Mouse (Mus musculus) monocyte, adult 2 months (primary cell): ENCODE data around the gene Psapl1.

Experiments used
- DNase-seq, 2 experiments: peaks; one replicate each; pipeline ENCODE4 v3.0.0; 2022; ENCODE audit warnings: low spot score in 2 of 2, low read depth in 1 of 2

Gene Psapl1

GRCm38 (mm10) chr5:36203916-36204315, at the start of gene Psapl1:
Psapl1 (plus strand) TSS chr5:36204021.
- DNase-seq, result no peak

DNA sequence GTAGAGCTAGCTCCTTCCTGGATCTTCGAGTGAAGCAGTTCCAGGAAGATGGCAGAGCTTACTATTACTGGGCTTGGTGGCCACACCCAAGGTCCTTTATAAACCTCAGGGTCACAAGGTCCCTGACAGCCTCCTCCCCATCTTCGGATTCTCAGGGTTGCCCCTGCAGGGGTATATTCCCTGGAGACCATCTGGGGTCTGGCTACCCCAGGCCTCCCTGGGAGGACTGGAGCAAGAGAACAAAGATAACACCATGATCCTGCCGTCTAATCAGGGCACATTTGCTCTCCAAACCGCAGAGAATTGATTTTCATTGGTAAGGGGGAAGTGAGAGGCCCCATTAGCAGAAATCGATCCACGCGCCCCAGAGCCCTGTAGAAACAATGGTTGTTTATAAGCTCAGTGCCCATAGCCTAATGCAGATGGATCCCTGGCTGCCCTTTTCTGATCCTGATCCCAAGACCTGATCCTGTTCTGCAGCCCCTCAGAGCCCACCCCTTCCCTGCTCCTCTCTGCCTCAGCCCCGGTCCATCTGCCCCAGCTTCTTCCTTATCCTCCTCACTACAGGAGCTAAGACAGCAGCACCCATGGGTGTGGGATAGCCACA, 48.8 kb upstream of the Psapl1 start:
- DNase-seq, result no peak

GRCm38 (mm10) chr5:36165424-36166302, 38.2 kb upstream of the Psapl1 start:
- no peak for DNase-seq

- DNase-seq, result no peak
Observed at GRCm38 (mm10) chr5:36166346-36167013, 37.3 kb upstream of the Psapl1 start.

DNA sequence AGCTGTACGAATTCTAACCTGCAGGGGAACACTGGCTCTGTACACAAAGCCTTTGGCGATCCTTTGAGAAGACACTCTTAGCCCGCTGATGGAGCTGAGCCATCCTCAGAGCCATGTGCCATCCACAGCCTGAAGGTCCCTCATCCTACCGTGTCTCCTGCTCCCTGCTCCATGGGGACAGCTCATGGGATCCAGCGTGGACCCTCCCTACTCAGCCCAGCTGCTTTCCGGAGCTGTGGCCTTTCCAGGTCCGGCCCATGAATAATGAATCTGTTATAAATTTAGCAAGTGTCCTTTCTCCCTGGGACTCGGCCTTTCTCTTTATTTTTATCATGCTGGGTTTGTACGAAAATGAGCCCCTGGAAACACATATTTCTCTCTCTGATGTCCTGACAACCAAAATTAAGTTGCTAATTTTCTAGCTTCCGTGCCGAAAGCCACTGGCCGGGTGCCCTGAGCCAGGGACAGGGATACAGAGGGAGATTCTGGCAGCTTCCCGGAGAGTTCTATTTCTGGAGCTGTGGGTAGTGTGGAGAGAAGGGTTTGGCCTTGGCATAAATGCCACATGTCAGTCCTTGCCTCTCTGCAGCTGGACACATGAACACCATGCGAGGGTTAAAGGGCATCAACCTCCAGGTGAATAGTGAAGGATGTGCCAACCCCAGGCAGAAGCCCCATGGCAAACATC, 34.7 kb upstream of the Psapl1 start:
- no peak for DNase-seq

DNA sequence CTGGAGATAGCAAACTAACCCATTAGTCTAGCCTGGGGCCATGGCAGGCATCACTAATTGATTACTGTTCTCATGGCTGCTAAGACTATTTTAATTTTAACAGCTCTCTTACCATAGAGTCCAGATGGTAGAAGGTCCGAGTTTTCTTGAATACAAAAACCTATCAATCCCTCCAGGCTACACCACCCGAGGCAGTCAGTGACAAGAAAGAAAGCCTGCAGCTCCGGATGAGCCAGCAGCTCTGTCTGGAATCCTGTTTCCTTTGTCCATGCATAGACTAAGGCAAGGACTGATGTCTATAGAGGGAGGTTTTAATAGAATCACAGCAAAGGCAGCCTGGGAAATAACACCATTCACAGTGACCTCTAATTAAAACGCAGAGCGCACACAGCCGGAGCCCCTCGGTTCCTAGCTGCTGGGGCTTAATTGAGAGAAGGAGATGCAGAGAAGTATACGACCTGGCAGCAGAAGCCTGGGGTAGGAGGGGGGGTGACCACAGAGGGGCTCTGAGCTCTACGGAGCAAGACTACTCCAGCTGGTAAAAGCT, 29.2 kb upstream of the Psapl1 start:
- DNase-seq, result no peak

- no peak for DNase-seq
Observed at GRCm38 (mm10) chr5:36176409-36176808, 27.4 kb upstream of the Psapl1 start.

DNA sequence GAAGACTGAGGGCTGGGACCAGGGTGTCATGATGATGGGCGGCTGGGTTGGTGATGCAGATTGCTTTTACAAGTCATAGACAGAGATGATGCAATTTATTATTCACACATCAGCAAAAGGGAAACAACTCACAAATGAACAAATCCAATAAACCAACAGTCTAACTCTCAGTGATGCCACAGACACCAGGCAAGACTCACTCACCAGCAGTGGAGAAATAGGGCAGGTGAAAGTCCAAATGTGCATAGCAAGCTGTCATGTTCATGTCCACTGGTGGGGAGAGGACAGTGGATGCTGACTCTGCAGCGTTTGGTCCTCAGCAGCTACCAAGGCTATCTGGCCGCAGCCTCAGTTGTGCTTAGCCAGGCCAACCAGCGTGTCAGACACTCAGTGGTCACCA, 26.9 kb upstream of the Psapl1 start:
- DNase-seq, result no peak

- DNase-seq, result no peak
Observed at GRCm38 (mm10) chr5:36178215-36178614, 25.6 kb upstream of the Psapl1 start.

DNA sequence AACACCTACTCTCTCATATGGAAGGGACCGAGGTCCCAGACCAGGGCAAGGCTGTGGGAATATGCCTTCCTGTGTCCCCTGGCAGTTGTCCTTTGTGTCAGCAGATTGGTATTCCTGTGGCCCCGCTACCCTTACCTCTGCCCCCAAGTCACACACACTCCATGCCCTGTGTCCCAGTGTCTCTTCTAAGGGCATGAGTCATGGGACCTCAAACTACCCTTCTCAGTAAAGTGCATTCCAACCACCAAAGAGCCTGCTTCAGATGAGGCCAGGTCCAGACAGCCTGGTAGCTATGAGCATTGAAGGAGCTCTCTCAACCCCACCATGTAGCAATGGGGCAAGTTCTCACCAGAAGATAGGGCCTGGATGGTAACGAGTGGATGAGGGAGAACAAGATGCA, 25.0 kb upstream of the Psapl1 start:
- DNase-seq, result no peak

DNA sequence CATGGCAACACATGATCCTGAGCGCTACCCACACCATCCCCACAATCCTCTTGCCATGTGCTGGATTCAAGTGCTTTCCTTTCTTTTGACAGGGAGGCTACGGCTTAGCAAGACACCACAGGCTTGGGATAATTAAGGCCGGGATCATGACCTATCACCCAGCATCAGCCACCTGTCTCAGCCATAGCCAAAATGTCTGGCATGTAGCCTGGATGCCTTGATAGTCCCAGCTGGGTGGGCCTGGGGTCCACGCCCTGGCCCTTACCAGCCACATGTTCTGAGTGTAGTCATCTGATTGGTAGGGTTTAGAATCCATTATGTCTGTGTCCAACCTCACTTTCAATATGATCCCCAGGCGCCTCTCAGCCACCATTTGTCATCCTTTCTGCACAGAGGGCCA, 24.1 kb upstream of the Psapl1 start:
- no peak for DNase-seq

DNA sequence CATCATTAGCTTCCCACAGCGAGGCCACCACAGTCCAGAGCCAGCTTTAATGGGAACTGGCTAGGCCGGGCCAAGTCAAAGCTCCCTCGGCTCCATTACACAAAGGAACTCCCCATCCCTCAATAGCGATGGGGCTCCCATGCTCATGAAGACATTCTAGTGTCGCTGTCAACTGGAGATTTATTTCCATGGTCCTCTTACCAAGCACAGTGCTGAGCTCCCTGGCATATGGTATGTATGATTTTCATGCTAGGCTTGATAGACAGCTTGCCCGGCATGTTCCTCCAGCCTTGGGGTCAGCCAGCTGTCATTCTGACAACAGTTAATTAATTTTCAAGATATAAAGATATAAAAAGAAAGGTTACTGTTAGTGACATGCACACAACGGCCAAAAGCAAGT, 21.5 kb upstream of the Psapl1 start:
- no peak for DNase-seq

GRCm38 (mm10) chr5:36186294-36187053, 17.3 kb upstream of the Psapl1 start:
- DNase-seq, result no peak

DNA sequence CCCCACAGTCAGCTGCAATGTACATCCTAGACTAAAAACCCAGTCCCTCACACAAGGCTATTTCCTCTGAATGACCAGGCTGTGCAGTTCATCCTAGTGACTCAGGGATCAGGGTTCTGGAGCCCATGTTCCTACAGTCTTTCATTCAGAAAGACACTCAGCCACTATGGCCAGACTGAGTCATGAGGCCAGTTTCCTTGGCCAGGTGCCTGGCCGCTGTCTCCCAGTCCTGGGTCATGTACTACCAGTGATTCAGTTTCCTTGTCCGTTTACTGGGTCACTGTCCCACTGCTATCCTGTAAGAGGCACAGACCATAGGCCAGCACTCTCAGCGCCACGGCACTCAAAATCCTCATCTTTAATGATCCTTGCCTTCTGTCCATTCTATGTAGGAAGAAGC, 15.5 kb upstream of the Psapl1 start:
- no peak for DNase-seq

GRCm38 (mm10) chr5:36191285-36191684, 12.5 kb upstream of the Psapl1 start:
- no peak for DNase-seq

GRCm38 (mm10) chr5:36191876-36192275, 11.9 kb upstream of the Psapl1 start:
- no peak for DNase-seq

GRCm38 (mm10) chr5:36192677-36193076, 11.1 kb upstream of the Psapl1 start:
- DNase-seq, result no peak

GRCm38 (mm10) chr5:36194631-36195030, 9.2 kb upstream of the Psapl1 start:
- no peak for DNase-seq

GRCm38 (mm10) chr5:36195436-36195835, 8.4 kb upstream of the Psapl1 start:
- DNase-seq, result no peak

- no peak for DNase-seq
Observed at GRCm38 (mm10) chr5:36199519-36199918, 4.3 kb upstream of the Psapl1 start.

- DNase-seq, result no peak
Observed at GRCm38 (mm10) chr5:36202781-36203180, 1.0 kb upstream of the Psapl1 start.
